Mouse (Mus musculus): ENCODE results near the gene Luzp1. TPM values are rescaled to one million over a fixed set of nuclear protein-coding genes. Genes with fewer than 3 reads are reported as not detected.

Luzp1 gene
- polyA plus RNA-seq, 1 experiment from 2014 or later: 146 TPM

GRCm38 (mm10) chr4:136512905-136513304 lies 43.3 kb downstream of the Luzp1 start:
- no peaks in the 10 kb centered on the region for H3K27me3 ChIP-seq
- H3K27ac ChIP-seq: no peak overlapping the region
- no peak overlapping the region for H3K4me3 ChIP-seq (replicated peaks)
- H3K9me3 ChIP-seq (replicated peaks): no peaks in the 10 kb centered on the region
- H3K9ac ChIP-seq: no peak overlapping the region
- no peak overlapping the region for H3K4me2 ChIP-seq
- H3K4me1 ChIP-seq: peaks cover 25% of the 10 kb centered on the region
- H3K36me3 ChIP-seq: no peaks in the 10 kb centered on the region
- ATAC-seq (replicated peaks; ENCODE audit: low FRiP score): no peak

GRCm38 (mm10) chr4:136518141-136518540 lies 48.6 kb downstream of the Luzp1 start:
- no peak overlapping the region for H3K4me2 ChIP-seq
- peaks cover 17% of the 10 kb centered on the region for H3K4me1 ChIP-seq
- H3K36me3 ChIP-seq: peaks cover 5% of the 10 kb centered on the region; the same call in 1 of the 2 replicates
- WGBS: 64% methylated on average over 2 of the region's 2 CpGs
- H3K9ac ChIP-seq: no peak overlapping the region
- H3K4me3 ChIP-seq (replicated peaks): no peak overlapping the region
- no peaks in the 10 kb centered on the region for H3K27me3 ChIP-seq
- no peaks in the 10 kb centered on the region for H3K9me3 ChIP-seq (replicated peaks)
- no peak overlapping the region for H3K27ac ChIP-seq
- ATAC-seq (replicated peaks; ENCODE audit: low FRiP score): no peak

- H3K36me3 ChIP-seq: peaks cover 7% of the 10 kb centered on the region; the same call in 1 of the 2 replicates
- WGBS: 94% methylated on average over 2 of the region's 2 CpGs
- H3K9me3 ChIP-seq (replicated peaks): no peaks in the 10 kb centered on the region
- no peaks in the 10 kb centered on the region for H3K27me3 ChIP-seq
- H3K4me2 ChIP-seq: no peak overlapping the region
- H3K27ac ChIP-seq: no peak overlapping the region
- H3K9ac ChIP-seq: no peak overlapping the region
- H3K4me3 ChIP-seq (replicated peaks): no peak overlapping the region
- no peak for ATAC-seq (replicated peaks; ENCODE audit: low FRiP score)
- peaks cover 12% of the 10 kb centered on the region for H3K4me1 ChIP-seq
Measured at GRCm38 (mm10) chr4:136518576-136518975, 49.0 kb downstream of the Luzp1 start.

DNA sequence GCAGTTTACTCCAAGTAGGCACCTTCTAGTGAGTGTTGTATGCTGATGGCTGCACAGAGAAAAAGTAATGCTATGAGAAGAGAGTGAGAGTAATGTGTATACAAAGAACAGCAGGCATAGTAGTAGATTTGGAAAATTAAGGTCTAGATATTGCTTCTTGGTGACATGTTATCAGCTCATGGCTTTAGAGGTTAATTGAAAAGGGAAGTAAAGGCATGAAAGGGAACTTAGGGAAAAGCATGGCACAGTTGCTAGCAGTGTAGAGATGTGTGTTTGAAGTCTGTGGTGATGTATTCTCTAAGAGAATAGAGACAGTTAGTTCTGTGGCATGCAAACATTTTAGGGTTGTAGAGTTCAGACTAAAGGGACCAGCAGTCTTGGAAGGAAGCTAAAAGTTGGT lies 50.3 kb downstream of the Luzp1 start:
- H3K4me1 ChIP-seq: peaks cover 4% of the 10 kb centered on the region; the same call in 1 of the 2 replicates
- no peak overlapping the region for H3K4me3 ChIP-seq (replicated peaks)
- ATAC-seq (replicated peaks; ENCODE audit: low FRiP score): no peak
- peaks cover 8% of the 10 kb centered on the region; the same call in 1 of the 2 replicates for H3K36me3 ChIP-seq
- no peak overlapping the region for H3K4me2 ChIP-seq
- no peak overlapping the region for H3K27ac ChIP-seq
- H3K9ac ChIP-seq: no peak overlapping the region
- no peaks in the 10 kb centered on the region for H3K9me3 ChIP-seq (replicated peaks)
- no peaks in the 10 kb centered on the region for H3K27me3 ChIP-seq

DNA sequence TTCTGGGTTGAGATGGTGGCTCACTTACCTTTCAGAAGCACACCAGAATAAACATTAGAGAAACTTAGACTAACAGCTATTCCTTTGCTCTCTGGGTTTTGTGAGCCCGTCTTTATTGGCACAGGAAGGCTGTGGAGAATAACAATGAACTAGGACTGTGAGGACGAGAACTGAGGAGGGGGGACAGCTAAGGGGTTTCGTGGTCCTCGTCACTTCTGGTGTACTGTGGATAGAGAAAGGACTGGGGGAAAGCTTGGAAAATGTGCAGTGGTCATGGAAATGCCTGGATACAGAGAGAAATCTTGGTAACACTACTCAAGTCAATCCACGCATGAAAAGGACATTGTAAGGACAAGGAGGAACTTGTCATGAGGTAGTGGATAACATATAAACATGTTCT lies 52.3 kb downstream of the Luzp1 start:
- Histone ChIP-seq H3K36me3 (peaks cover 8% of the 10 kb centered on the region; the same call in 1 of the 2 replicates), H3K27me3 (no peaks in the 10 kb centered on the region), H3K4me1 (no peaks in the 10 kb centered on the region; the same call in 1 of the 2 replicates), H3K4me3 (replicated peaks) (no peak overlapping the region), H3K27ac (no peak overlapping the region), H3K9ac (no peak overlapping the region), H3K4me2 (no peak overlapping the region), H3K9me3 (replicated peaks) (no peaks in the 10 kb centered on the region)
- ATAC-seq (replicated peaks; ENCODE audit: low FRiP score): no peak
- WGBS: 82% methylated on average over 5 of the region's 5 CpGs

- ATAC-seq (replicated peaks; ENCODE audit: low FRiP score): no peak
Measured at GRCm38 (mm10) chr4:136524309-136524708, 54.7 kb downstream of the Luzp1 start.

GRCm38 (mm10) chr4:136526412-136526811 lies 56.9 kb downstream of the Luzp1 start:
- ATAC-seq (replicated peaks; ENCODE audit: low FRiP score): 0 out of 2 replicates have a peak, but pooled peaks have one; percentile 46
- Histone ChIP-seq H3K4me2 (no peak overlapping the region), H3K9me3 (replicated peaks) (no peaks in the 10 kb centered on the region), H3K4me1 (no peaks in the 10 kb centered on the region; the same call in 1 of the 2 replicates), H3K9ac (no peak overlapping the region), H3K36me3 (peaks cover 20% of the 10 kb centered on the region), H3K27me3 (no peaks in the 10 kb centered on the region), H3K27ac (no peak overlapping the region), H3K4me3 (replicated peaks) (no peak overlapping the region)
- 22% methylated on average over 4 of the region's 4 CpGs for WGBS

More at GRCm38 (mm10) chr4:136524309-136524708, 54.7 kb downstream of the Luzp1 start:
- Histone ChIP-seq H3K4me3 (replicated peaks) (no peak overlapping the region), H3K9ac (no peak overlapping the region), H3K4me2 (no peak overlapping the region), H3K27me3 (no peaks in the 10 kb centered on the region), H3K27ac (no peak overlapping the region), H3K36me3 (peaks cover 11% of the 10 kb centered on the region), H3K4me1 (no peaks in the 10 kb centered on the region; the same call in 1 of the 2 replicates), H3K9me3 (replicated peaks) (no peaks in the 10 kb centered on the region)
- WGBS: 82% methylated on average over 2 of the region's 2 CpGs

- Histone ChIP-seq H3K9me3 (replicated peaks) (no peaks in the 10 kb centered on the region), H3K36me3 (peaks cover 99% of the 10 kb centered on the region), H3K27ac (no peak overlapping the region), H3K4me3 (replicated peaks) (no peak overlapping the region), H3K4me1 (peaks cover 7% of the 10 kb centered on the region; the same call in 1 of the 2 replicates), H3K27me3 (no peaks in the 10 kb centered on the region), H3K9ac (no peak overlapping the region), H3K4me2 (no peak overlapping the region)
- WGBS: 85% methylated on average over 3 of the region's 3 CpGs
- no peak for ATAC-seq (replicated peaks; ENCODE audit: low FRiP score)
Measured at GRCm38 (mm10) chr4:136545151-136545550, 75.6 kb downstream of the Luzp1 start.

GRCm38 (mm10) chr4:136546279-136547045 lies 76.9 kb downstream of the Luzp1 start:
- WGBS: 64% methylated on average over 3 of the region's 3 CpGs
- Histone ChIP-seq H3K4me3 (replicated peaks) (no peak overlapping the region), H3K4me1 (peaks cover 7% of the 10 kb centered on the region; the same call in 1 of the 2 replicates), H3K36me3 (peaks cover 99% of the 10 kb centered on the region), H3K27me3 (no peaks in the 10 kb centered on the region), H3K9ac (no peak overlapping the region), H3K4me2 (no peak overlapping the region), H3K9me3 (replicated peaks) (no peaks in the 10 kb centered on the region), H3K27ac (no peak overlapping the region)
- no peak for ATAC-seq (replicated peaks; ENCODE audit: low FRiP score)

GRCm38 (mm10) chr4:136547721-136548120 lies 78.2 kb downstream of the Luzp1 start:
- Histone ChIP-seq H3K27me3 (no peaks in the 10 kb centered on the region), H3K4me1 (peaks cover 7% of the 10 kb centered on the region; the same call in 1 of the 2 replicates), H3K9ac (no peak overlapping the region), H3K4me3 (replicated peaks) (no peak overlapping the region), H3K27ac (no peak overlapping the region), H3K36me3 (peaks cover 99% of the 10 kb centered on the region), H3K9me3 (replicated peaks) (no peaks in the 10 kb centered on the region), H3K4me2 (no peak overlapping the region)
- WGBS: 87% methylated on average over 1 of the region's 1 CpGs
- no peak for ATAC-seq (replicated peaks; ENCODE audit: low FRiP score)

GRCm38 (mm10) chr4:136548381-136548801 lies 78.8 kb downstream of the Luzp1 start:
- Histone ChIP-seq H3K9me3 (replicated peaks) (no peaks in the 10 kb centered on the region), H3K4me1 (peaks cover 7% of the 10 kb centered on the region; the same call in 1 of the 2 replicates), H3K9ac (no peak overlapping the region), H3K27me3 (no peaks in the 10 kb centered on the region), H3K27ac (0 out of 2 replicates have a peak overlapping the region, but pooled peaks have one; percentile 0), H3K4me2 (no peak overlapping the region), H3K36me3 (peaks cover 99% of the 10 kb centered on the region), H3K4me3 (replicated peaks) (no peak overlapping the region)
- ATAC-seq (replicated peaks; ENCODE audit: low FRiP score): no peak
- 89% methylated on average over 1 of the region's 1 CpGs for WGBS

DNA sequence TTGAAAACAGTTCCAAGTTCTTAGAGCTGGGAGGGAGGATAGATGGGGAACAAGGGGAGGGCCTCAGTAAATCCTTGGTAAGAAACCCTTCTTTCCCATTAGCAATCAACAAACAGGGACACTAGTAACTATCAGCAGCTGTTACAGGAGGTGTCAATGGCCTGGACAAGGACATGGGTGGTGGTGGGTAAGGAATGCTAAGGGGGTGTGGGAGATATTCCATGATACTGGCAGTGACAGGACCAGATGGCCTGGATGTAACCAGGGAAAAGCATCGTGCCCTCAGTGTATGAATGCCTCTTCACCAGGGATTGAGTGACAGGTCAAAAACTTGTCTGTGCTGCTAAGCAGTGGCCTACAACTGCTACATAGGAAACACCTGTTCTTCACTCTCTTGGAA lies 83.5 kb downstream of the Luzp1 start:
- H3K36me3 ChIP-seq: peaks cover 95% of the 10 kb centered on the region
- H3K27ac ChIP-seq: no peak overlapping the region
- H3K9me3 ChIP-seq (replicated peaks): no peaks in the 10 kb centered on the region
- H3K4me3 ChIP-seq (replicated peaks): no peak overlapping the region
- no peak overlapping the region for H3K9ac ChIP-seq
- H3K4me2 ChIP-seq: no peak overlapping the region
- H3K27me3 ChIP-seq: no peaks in the 10 kb centered on the region
- ATAC-seq (replicated peaks; ENCODE audit: low FRiP score): no peak
- H3K4me1 ChIP-seq: peaks cover 3% of the 10 kb centered on the region; the same call in 1 of the 2 replicates
- 77% methylated on average over 1 of the region's 1 CpGs for WGBS
